9 mouse cellular contexts compared by ENCODE assay signal in the genomic region with DNA sequence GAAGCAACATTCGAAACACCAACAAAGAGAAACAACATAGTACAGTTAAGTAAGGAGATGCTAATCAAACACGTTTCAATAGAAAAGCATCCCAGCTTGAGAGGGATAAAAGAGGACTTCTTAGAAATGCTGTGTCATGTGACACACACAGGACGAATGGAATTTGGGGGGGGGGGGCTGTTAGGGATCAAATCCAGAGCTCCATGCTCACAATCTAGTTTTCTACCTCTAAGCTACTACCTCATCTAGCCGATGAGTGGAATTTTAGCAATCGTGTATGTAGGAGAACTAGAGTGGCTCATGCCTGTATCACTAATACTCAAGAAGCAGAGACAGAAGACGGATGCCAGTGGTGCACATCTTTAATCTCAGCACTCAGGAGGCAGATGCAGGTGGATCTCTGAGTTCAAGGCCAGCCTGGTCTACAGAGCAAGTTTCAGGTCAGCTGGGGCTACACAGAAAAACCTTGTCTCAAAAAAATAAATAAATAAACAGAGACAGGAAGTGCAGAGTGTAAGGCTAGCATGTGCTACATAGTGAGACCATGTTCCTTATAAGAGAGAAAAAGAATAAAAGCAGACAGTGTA. TPM values are rescaled to one million over a fixed set of nuclear protein-coding genes. Genes with fewer than 3 reads are reported as not detected.
DNase-seq lines count a peak whose midpoint lies in the region; ATAC-seq and TF ChIP-seq lines count a peak whose summit lies in the region.
"Had no signal": no experiment of that assay in that cellular context is flagged by ENCODE, and none has a peak within 500 bp of the region (broad histone marks: within the 10 kb centered on the region; RNA-seq: fewer than 3 reads in every experiment).

No protein-coding gene starts in this region.

- peak; percentile 85 for DNase-seq in heart, adult 11 months
- no peak for DNase-seq in heart, adult 9 months (ENCODE audit: low spot score in 2 of 2)
- DNase-seq in liver, postnatal 0 days, result no peak
- DNase-seq in adrenal gland, adult 18-20 months (ENCODE audit: low spot score in 2 of 2), result no peak
- DNase-seq in right cerebral cortex, postnatal 25 days, result no peak
- no peak for DNase-seq in left cerebral cortex, postnatal 25 days (ENCODE audit: low spot score in 2 of 2)
- DNase-seq: left cerebral cortex, postnatal 4 days had no signal

- H3K36me3 ChIP-seq in E14TG2a.4 (ENCODE audit: insufficient read depth, low read length), result peaks cover 27% of the 10 kb centered on the region
- no peaks in the 10 kb centered on the region for H3K36me3 ChIP-seq in forebrain, embryonic 16.5 days (ENCODE audit: control insufficient read depth, insufficient read depth)
- peaks cover 16% of the 10 kb centered on the region for H3K36me3 ChIP-seq in liver, postnatal 0 days (replicated peaks; ENCODE audit: insufficient read depth, low read length)

- no peak for TF ChIP-seq EP300 in liver, postnatal 0 days (IDR thresholded peaks at IDR 0.05; ENCODE audit: low read depth)

- H3K27me3 ChIP-seq in E14TG2a.4 (ENCODE audit: insufficient read depth, low read length), result no peaks in the 10 kb centered on the region
- H3K27me3 ChIP-seq in forebrain, embryonic 16.5 days (replicated peaks; ENCODE audit: control insufficient read depth, insufficient read depth, low read length), result no peaks in the 10 kb centered on the region
- H3K27me3 ChIP-seq in liver, postnatal 0 days (ENCODE audit: insufficient read depth, low read length), result no peaks in the 10 kb centered on the region

- peak overlapping the region; percentile 53; the same call in 1 of the 2 replicates for H3K9ac ChIP-seq in forebrain, embryonic 16.5 days (replicated peaks; ENCODE audit: low read depth, low read length)
- no peak overlapping the region for H3K9ac ChIP-seq in liver, postnatal 0 days (replicated peaks)

- peak overlapping the region; percentile 70 for H3K4me2 ChIP-seq in forebrain, embryonic 16.5 days (ENCODE audit: low read length)
- H3K4me2 ChIP-seq in liver, postnatal 0 days (ENCODE audit: low read depth, low read length), result no peak overlapping the region

- no peak for TF ChIP-seq CTCF in E14TG2a.4 (conservative IDR thresholded peaks at IDR 0.05; ENCODE audit: low read length)
- no peak for TF ChIP-seq CTCF in liver, postnatal 0 days (IDR thresholded peaks at IDR 0.05; ENCODE audit: low read depth)

- H3K9me3 ChIP-seq in E14TG2a.4 (ENCODE audit: low read length), result no peaks in the 10 kb centered on the region
- H3K9me3 ChIP-seq in forebrain, embryonic 16.5 days (ENCODE audit: control insufficient read depth, low read length), result no peaks in the 10 kb centered on the region
- no peaks in the 10 kb centered on the region; the same call in 1 of the 2 replicates for H3K9me3 ChIP-seq in liver, postnatal 0 days (ENCODE audit: low read length)

- 65% methylated on average over 6 of the region's 6 CpGs for WGBS in forebrain, embryonic 16.5 days
- WGBS in liver, postnatal 0 days (ENCODE audit: insufficient replicate concordance), result 71% methylated on average over 6 of the region's 6 CpGs

- no peak for ATAC-seq in forebrain, embryonic 16.5 days
- no peak for ATAC-seq in liver, postnatal 0 days

- peak overlapping the region; percentile 98 for H3K4me3 ChIP-seq in E14TG2a.4 (replicated peaks; ENCODE audit: low read length)
- peak overlapping the region; percentile 99; the same call in 1 of the 2 replicates for H3K4me3 ChIP-seq in forebrain, embryonic 16.5 days (replicated peaks; ENCODE audit: low read length)
- peak overlapping the region; percentile 95; the same call in 1 of the 2 replicates for H3K4me3 ChIP-seq in liver, postnatal 0 days (ENCODE audit: low read depth, low read length)

- H3K27ac ChIP-seq in forebrain, embryonic 16.5 days (ENCODE audit: low read length), result peak overlapping the region; percentile 89
- 0 out of 2 replicates have a peak overlapping the region, but pooled peaks have one; percentile 36 for H3K27ac ChIP-seq in liver, postnatal 0 days (ENCODE audit: low read depth)

- peaks cover 72% of the 10 kb centered on the region for H3K4me1 ChIP-seq in E14TG2a.4 (replicated peaks; ENCODE audit: low read depth, low read length)
- H3K4me1 ChIP-seq in forebrain, embryonic 16.5 days (replicated peaks; ENCODE audit: control insufficient read depth, insufficient read depth, low read length), result peaks cover 33% of the 10 kb centered on the region
- peaks cover 40% of the 10 kb centered on the region for H3K4me1 ChIP-seq in liver, postnatal 0 days (ENCODE audit: insufficient read depth)

- intact Hi-C loops in left cerebral cortex, postnatal 25 days (cut with DNase I), result loop anchor here (2.0 kb wide), 1 partner anchor 27 kb away; the partner anchor contains the start of gene Dynll1

RNA-seq across cellular contexts. Expression of gene Rnf10, which starts 0.9 kb away (rescaled TPM):
- 168 and 176 TPM in 2 replicates for polyA plus RNA-seq in forebrain, embryonic 16.5 days (2015; fragmentation: Nextera tagmentation; extraction: Ambion mirVana)
- polyA plus RNA-seq in liver, postnatal 0 days (2015; fragmentation: Nextera tagmentation; extraction: Ambion mirVana), result 75.4 and 78.4 TPM in 2 replicates
- total RNA-seq in adrenal gland, adult 18-20 months (2021), result 100 to 1,000 TPM; 224 to 268 TPM
- 100 to 1,000 TPM; 248 to 266 TPM for total RNA-seq in left cerebral cortex, postnatal 25 days (2021)

RNA-seq across cellular contexts. Expression of gene Coq5, which starts 5.8 kb away (rescaled TPM):
- polyA plus RNA-seq in forebrain, embryonic 16.5 days (2015; fragmentation: Nextera tagmentation; extraction: Ambion mirVana), result 62.9 and 64.3 TPM in 2 replicates
- polyA plus RNA-seq in liver, postnatal 0 days (2015; fragmentation: Nextera tagmentation; extraction: Ambion mirVana), result 19.5 and 19.6 TPM in 2 replicates
- total RNA-seq in adrenal gland, adult 18-20 months (2021), result 10 to 100 TPM; 58.6 to 75.8 TPM
- 10 to 100 TPM; 39.3 to 39.7 TPM for total RNA-seq in left cerebral cortex, postnatal 25 days (2021)

RNA-seq across cellular contexts. Expression of gene Dynll1, which starts 27.2 kb away (rescaled TPM):
- 1,337 and 1,455 TPM in 2 replicates for polyA plus RNA-seq in forebrain, embryonic 16.5 days (2015; fragmentation: Nextera tagmentation; extraction: Ambion mirVana)
- polyA plus RNA-seq in liver, postnatal 0 days (2015; fragmentation: Nextera tagmentation; extraction: Ambion mirVana), result 388 and 399 TPM in 2 replicates
- total RNA-seq in adrenal gland, adult 18-20 months (2021), result 100 to 1,000 TPM; 268 to 338 TPM
- total RNA-seq in left cerebral cortex, postnatal 25 days (2021), result 100 to 1,000 TPM; 713 to 752 TPM

RNA-seq across cellular contexts. Expression of gene Pop5, which starts 38.0 kb away (rescaled TPM):
- 85.3 and 101 TPM in 2 replicates for polyA plus RNA-seq in forebrain, embryonic 16.5 days (2015; fragmentation: Nextera tagmentation; extraction: Ambion mirVana)
- 58.7 and 61.8 TPM in 2 replicates for polyA plus RNA-seq in liver, postnatal 0 days (2015; fragmentation: Nextera tagmentation; extraction: Ambion mirVana)
- 10 to 100 TPM; 71.6 to 84.6 TPM for total RNA-seq in adrenal gland, adult 18-20 months (2021)
- total RNA-seq in left cerebral cortex, postnatal 25 days (2021), result 100 to 1,000 TPM; 104 to 110 TPM

RNA-seq across cellular contexts. Expression of gene Srsf9, which starts 53.3 kb away (rescaled TPM):
- 165 and 183 TPM in 2 replicates for polyA plus RNA-seq in forebrain, embryonic 16.5 days (2015; fragmentation: Nextera tagmentation; extraction: Ambion mirVana)
- polyA plus RNA-seq in liver, postnatal 0 days (2015; fragmentation: Nextera tagmentation; extraction: Ambion mirVana), result 86.0 and 90.6 TPM in 2 replicates
- total RNA-seq in adrenal gland, adult 18-20 months (2021), result 10 to 100 TPM; 67.0 to 70.1 TPM
- total RNA-seq in left cerebral cortex, postnatal 25 days (2021), result 10 to 100 TPM; 71.0 to 77.6 TPM
